Mouse (Mus musculus) heart, adult 2 months (tissue): ENCODE measurements around the gene Slc44a3.

Experiments used
- EP300 ChIP-seq: fragments of 200-500 bp; IDR thresholded peaks from 2 replicates; pipeline ENCODE4 v1.6.1; 2011; ENCODE audit warnings: low read depth, low read length, control low read depth; ENCODE audit not compliant: insufficient read depth
- POLR2A ChIP-seq: fragments of 200-500 bp; IDR thresholded peaks from 2 replicates; pipeline ENCODE4 v1.6.1; 2011; ENCODE audit warnings: mild to moderate bottlenecking, low read depth, low read length, control low read depth; ENCODE audit not compliant: insufficient read depth

DNA sequence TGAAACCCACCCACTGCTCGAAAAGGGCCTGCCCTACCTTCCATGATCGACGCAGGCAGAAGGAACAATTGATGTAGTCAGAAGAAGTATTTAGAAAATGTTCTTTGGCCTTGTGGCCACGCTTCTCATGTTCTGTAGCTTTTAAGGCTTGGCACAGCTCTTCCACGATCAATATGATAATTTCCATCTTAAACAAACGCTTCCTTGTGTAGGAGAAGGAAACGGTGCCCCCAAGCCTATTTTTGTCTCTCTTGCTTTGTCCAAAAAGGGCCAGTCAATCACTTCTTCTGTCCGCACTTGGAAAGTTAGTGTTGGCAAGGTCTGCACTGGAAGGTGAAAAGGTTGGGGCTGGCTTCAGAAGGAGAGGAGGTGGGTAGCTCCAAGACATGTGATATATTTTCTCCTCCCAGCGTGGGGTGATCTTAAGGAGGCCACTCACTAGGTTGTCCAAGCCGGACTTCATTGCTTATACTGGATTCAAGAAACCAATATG lies 10.5 kb downstream of the Slc44a3 start:
- TF ChIP-seq EP300: no peak
- TF ChIP-seq POLR2A: no peak
